Mouse (Mus musculus) cortical plate, adult 2 months (tissue): ENCODE results near the gene Ctcf.

Experiments
- CTCF ChIP-seq: fragments of 200-500 bp; IDR thresholded peaks from 2 replicates; pipeline ENCODE4 v1.5.1; 2011; ENCODE audit warnings: mild to moderate bottlenecking, control low read depth, low read length; ENCODE audit not compliant: insufficient read depth; ENCODE audit errors: extremely low read depth
- POLR2A ChIP-seq: fragments of 200-500 bp; IDR thresholded peaks from 2 replicates; pipeline ENCODE4 v1.6.1; 2011; ENCODE audit warnings: mild to moderate bottlenecking, low read length, control low read depth; ENCODE audit not compliant: insufficient read depth; ENCODE audit errors: extremely low read depth

GRCm38 (mm10) chr8:105702731-105703415 is 66.5 kb downstream of the Ctcf start:
- TF ChIP-seq POLR2A (no peak), CTCF (no peak)
